Mouse (Mus musculus) left cerebral cortex, postnatal 14 days (tissue): Measurements from ENCODE around the gene Olfr1025-ps1. TPM values are rescaled to one million over a fixed set of nuclear protein-coding genes. Genes with fewer than 3 reads are reported as not detected.

Experiments used
- DNase-seq, 2 experiments: peaks; one replicate each; pipeline ENCODE4 v3.0.0; 2021 to 2022; ENCODE audit warnings: low spot score in 2 of 2, mixed read lengths in 1 of 2
- intact Hi-C: fragments of 180-260 bp; cut with DNase I; formaldehyde crosslinking; loops from one replicate; pipeline ENCODE4 v1.15.1; 2025
- long read RNA-seq, 2 experiments: library from polyadenylated mRNA; stranded (forward); transcript quantifications; one replicate each; pipeline ENCODE4 v2.0.0; 2021
- total RNA-seq, 2 experiments: library from RNA; stranded (reverse); gene quantifications; 2 replicates each; pipeline ENCODE4 v1.2.3; 2021

The Olfr1025-ps1 gene
- total RNA-seq = not detected
- long read RNA-seq, experiment 1 = 0 reads
- long read RNA-seq, experiment 2 = 0 reads

GRCm38 (mm10) chr2:85914893-85915292 lies at the start of gene Olfr1025-ps1:
Gene Olfr1025-ps1 (plus strand): TSS chr2:85915193.
- no peak for DNase-seq
- intact Hi-C loops = no loop called here

DNA sequence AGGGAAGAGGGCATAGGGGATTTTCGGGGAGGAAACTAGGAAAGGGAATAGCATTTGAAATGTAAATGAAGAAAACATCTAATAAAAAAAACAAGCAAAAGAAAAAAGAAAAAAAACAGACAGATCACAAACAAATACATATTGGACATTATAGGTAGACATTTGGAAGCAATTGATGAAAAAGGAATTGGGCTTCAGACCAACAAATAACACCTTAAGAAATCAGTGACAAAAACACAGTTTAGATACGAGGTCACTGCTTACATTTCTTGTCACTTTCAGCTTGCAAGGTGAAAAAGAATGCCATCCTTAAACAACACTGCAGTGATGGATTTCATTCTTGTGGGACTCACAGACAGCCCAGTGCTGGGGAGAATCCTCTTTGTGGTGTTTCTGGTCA lies 46.7 kb upstream of the Olfr1025-ps1 start, which contains the start of gene Olfr1022:
Gene Olfr1022 (plus strand): TSS at position 301 of the 400 bp plus-strand sequence.
- DNase-seq = no peak
- intact Hi-C loops = no loop called here

DNA sequence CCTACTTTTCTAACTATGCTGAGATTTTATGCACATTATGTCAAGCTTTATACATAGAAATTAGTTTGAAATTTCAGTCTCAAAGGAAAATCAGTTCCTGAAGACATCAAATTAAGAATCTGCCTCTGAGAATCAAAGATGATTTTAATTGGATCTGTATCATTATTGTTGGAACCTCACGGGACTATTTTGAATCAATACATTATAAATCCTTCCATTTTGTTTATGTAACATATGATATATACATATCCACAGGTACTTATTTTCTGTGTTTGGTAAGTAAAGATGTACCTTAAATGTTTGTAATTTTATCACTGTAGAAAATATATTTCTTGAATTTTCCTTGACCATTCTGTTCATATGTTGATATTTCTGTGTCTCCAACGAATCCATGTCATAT lies 29.7 kb upstream of the Olfr1025-ps1 start, which contains the start of gene Olfr1023:
Gene Olfr1023 (plus strand): TSS at position 301 of the 400 bp plus-strand sequence.
- intact Hi-C loops = no loop called here
- no peak for DNase-seq

DNA sequence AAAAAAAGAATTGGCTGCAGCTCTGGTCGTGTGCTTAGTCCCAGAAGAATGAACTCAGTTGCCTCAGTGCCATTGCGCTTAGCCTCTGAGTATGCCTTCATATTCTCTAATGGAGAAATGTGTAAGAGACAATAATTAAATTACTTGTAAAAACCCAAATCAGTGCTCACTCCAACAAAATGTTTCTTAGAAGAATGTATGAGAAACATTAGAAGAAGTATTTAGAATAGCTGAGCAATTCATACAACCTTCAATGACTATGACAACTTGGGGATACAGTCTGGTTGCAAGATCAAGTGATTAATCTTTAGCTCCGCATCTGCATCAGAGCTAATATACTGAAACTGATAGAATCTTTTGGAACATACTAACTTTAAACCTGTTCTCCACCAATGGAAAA lies 10.0 kb upstream of the Olfr1025-ps1 start, which contains the start of gene Olfr1024:
Gene Olfr1024 (minus strand): TSS at position 101 of the 400 bp plus-strand sequence.
- DNase-seq = no peak
- intact Hi-C loops = no loop called here

DNA sequence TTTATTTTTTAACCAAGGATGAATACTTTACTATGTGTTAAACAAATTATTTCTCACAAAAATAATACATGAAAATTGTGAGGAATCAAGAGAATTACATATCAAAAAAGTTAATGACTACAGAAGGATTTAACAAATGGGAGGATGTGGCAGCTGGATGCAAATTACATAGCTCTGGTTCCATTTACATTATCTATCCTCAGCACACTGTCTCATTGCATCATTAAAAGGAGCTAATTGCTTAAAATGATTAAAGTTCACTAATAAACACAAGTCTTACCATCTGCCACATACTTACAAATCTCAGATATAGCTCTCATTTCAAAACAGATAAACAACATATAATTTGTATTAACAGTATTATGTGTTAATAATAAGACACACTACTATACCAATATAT lies 1.8 kb upstream of the Olfr1025-ps1 start:
- DNase-seq = no peak
- intact Hi-C loops = no loop called here

DNA sequence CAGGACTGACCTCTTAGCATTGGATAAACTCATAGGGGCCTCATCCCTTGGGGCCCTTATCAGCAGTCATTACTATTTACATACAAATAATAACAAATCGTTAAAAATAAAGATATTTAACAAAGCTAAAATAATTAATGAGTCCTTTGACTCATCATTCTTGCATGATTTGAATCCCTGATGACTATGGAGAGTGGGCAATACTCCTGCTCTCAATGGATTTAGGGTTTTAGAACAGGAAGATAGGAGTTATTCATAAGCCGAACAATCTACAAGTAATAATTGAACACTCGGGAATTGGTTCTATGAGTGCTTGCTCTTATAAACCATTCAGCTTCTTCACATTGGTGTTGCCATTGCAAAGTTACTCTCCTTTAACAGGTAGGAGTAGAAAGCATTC lies 6.3 kb downstream of the Olfr1025-ps1 start, which contains the start of gene Olfr1026:
Gene Olfr1026 (plus strand): TSS at position 301 of the 400 bp plus-strand sequence.
- no peak for DNase-seq
- intact Hi-C loops = no loop called here

GRCm38 (mm10) chr2:85950137-85950536 lies 35.1 kb downstream of the Olfr1025-ps1 start, which contains the start of gene Olfr1028:
Gene Olfr1028 (plus strand): TSS chr2:85950437.
- no peak for DNase-seq
- intact Hi-C loops = no loop called here

Other genes with a start within 250 kb of the Olfr1025-ps1 start
- gene Olfr1006, start 236.4 kb upstream of the Olfr1025-ps1 start, total RNA-seq = not detected
- not detected for gene Olfr1008, start 225.8 kb upstream of the Olfr1025-ps1 start, total RNA-seq
- gene Olfr1009, start 199.8 kb upstream of the Olfr1025-ps1 start, total RNA-seq = not detected
- not detected for gene Olfr1012, start 152.4 kb upstream of the Olfr1025-ps1 start, total RNA-seq
- gene Olfr1013, start 148.1 kb upstream of the Olfr1025-ps1 start, total RNA-seq = not detected
- gene Olfr1014, start 142.5 kb upstream of the Olfr1025-ps1 start, total RNA-seq = not detected
- not detected for gene Olfr1015, start 133.2 kb upstream of the Olfr1025-ps1 start, total RNA-seq
- not detected for gene Olfr1016, start 112.6 kb upstream of the Olfr1025-ps1 start, total RNA-seq
- gene Olfr1018, start 96.7 kb upstream of the Olfr1025-ps1 start, total RNA-seq = not detected
- not detected for gene Olfr1019, start 69.7 kb upstream of the Olfr1025-ps1 start, total RNA-seq
- gene Olfr1020, start 68.2 kb upstream of the Olfr1025-ps1 start, total RNA-seq = not detected
- not detected for gene Olfr1022, start 46.6 kb upstream of the Olfr1025-ps1 start, total RNA-seq
- not detected for gene Olfr1023, start 29.6 kb upstream of the Olfr1025-ps1 start, total RNA-seq
- gene Olfr1024, start 10.1 kb upstream of the Olfr1025-ps1 start, total RNA-seq = not detected
- gene Olfr1026, start 6.4 kb downstream of the Olfr1025-ps1 start, total RNA-seq = not detected
- gene Olfr1028, start 35.2 kb downstream of the Olfr1025-ps1 start, total RNA-seq = not detected
- gene Olfr1029, start 58.7 kb downstream of the Olfr1025-ps1 start, total RNA-seq = not detected
- gene Olfr1030, start 64.1 kb downstream of the Olfr1025-ps1 start, total RNA-seq = not detected
- not detected for gene Olfr1031, start 75.1 kb downstream of the Olfr1025-ps1 start, total RNA-seq
- not detected for gene Olfr1032, start 90.3 kb downstream of the Olfr1025-ps1 start, total RNA-seq
- gene Olfr1033, start 105.4 kb downstream of the Olfr1025-ps1 start, total RNA-seq = not detected
- not detected for gene Olfr1034, start 130.7 kb downstream of the Olfr1025-ps1 start, total RNA-seq
- not detected for gene Olfr1036, start 158.8 kb downstream of the Olfr1025-ps1 start, total RNA-seq
- gene Olfr1037, start 172.2 kb downstream of the Olfr1025-ps1 start, total RNA-seq = not detected
- gene Olfr1039, start 220.7 kb downstream of the Olfr1025-ps1 start, total RNA-seq = not detected
- gene Olfr1040, start 231.5 kb downstream of the Olfr1025-ps1 start, total RNA-seq = not detected
- not detected for gene Olfr1042, start 246.6 kb downstream of the Olfr1025-ps1 start, total RNA-seq